Mouse (Mus musculus) heart, postnatal 0 days (tissue): ENCODE measurements at regions not wholly inside any gene's neighbourhood (a gene's known extent, or its start where the extent isn't known, plus 50 kb on each side); places are given as distances from the start of the nearest gene placed in this dataset.

ENCODE experiments used
- CTCF ChIP-seq: IDR thresholded peaks from 2 replicates; pipeline ENCODE4 v1.5.1; 2016; ENCODE audit warnings: antibody characterized with exemption, control low read depth, low read depth
- EP300 ChIP-seq: IDR thresholded peaks from 2 replicates; pipeline ENCODE4 v1.6.1; 2016; ENCODE audit warnings: antibody characterized with exemption, low read depth

GRCm38 (mm10) chr6:51180881-51181875 lies 251.3 kb upstream of the Nfe2l3 start:
- TF ChIP-seq CTCF (no peak), EP300 (no peak)
